Mouse (Mus musculus) brain, embryonic 14.5 days (tissue): Measurements from ENCODE around the gene Tent5a. TPM values are rescaled to one million over a fixed set of nuclear protein-coding genes. Genes with fewer than 3 reads are reported as not detected.

ENCODE experiments used
- DNase-seq: peaks from one replicate; pipeline ENCODE4 v3.0.0-alpha.2; 2011; ENCODE audit warnings: low read depth
- CTCF ChIP-seq: fragments of 200-500 bp; IDR thresholded peaks from 2 replicates; pipeline ENCODE4 v1.5.1; 2012; ENCODE audit warnings: inconsistent platforms, mild to moderate bottlenecking, moderate library complexity, borderline replicate concordance; ENCODE audit not compliant: insufficient read depth, insufficient read length; ENCODE audit errors: extremely low read depth
- POLR2A ChIP-seq: fragments of 200-500 bp; IDR thresholded peaks from 2 replicates; pipeline ENCODE4 v1.6.1; 2012; ENCODE audit warnings: mild to moderate bottlenecking, inconsistent platforms, borderline replicate concordance; ENCODE audit not compliant: poor library complexity, insufficient read depth, insufficient read length, severe bottlenecking; ENCODE audit errors: extremely low read depth
- polyA plus RNA-seq: library from polyadenylated mRNA; depleted of rRNA; stranded (reverse); fragments of >200 nt; gene quantifications from 2 replicates; pipeline ENCODE4 v1.2.3, GENCODE M21; 2012; rRNA removed

Gene Tent5a
- polyA plus RNA-seq = 2.7 and 5.4 TPM in 2 replicates

DNA sequence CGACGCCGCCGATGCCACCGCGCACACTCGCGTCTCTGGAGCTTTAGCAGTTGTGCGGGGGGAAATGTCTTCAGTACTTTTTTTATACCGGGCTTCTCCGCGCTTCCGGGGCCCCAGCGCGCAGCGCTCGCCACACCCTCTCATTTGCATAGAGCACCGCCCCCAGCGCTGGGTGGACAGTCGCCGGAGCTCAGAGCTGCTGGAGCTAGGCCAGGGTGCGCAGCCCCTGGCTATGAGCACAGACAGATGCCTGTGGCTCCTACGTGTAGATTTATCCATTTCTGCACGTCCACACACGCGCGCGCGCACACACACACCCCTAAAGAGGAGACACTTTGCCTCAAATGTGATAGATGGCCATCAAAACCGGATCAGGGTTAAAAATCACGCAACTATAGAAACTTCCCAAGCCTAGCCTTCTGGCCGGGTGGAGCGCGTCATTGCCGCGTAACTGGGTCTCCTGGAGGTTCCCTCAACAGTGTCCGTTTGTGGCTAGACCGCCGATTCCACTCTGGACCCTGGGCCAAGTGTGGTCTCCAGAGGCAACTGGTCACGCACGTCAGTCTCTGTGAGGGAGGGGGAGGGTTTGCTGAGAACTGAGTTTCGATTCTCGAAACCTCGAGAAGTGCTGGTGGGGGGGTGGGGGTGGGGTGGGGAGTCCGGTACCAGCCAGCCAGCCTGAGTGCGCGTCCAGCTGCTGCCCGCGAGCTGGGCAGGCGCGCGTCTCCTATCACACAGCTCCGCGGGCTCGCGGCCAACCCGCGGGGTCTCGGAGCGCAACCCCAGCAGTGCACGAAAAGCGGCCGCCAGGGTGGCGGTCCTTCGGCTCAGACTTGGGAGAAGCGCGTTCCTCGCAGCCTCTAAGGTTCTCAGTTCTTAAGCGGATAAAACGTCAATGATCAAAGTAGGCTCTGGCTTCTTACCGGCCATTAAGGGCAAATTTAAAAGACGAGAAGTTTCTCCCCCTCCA, at the start of gene Tent5a:
Gene Tent5a (minus strand): TSS at position 107 of the 970 bp plus-strand sequence.
- TF ChIP-seq POLR2A (0 out of 2 replicates have a peak, but pooled peaks have one; percentile 12), CTCF (peak; percentile 14; the same call in 1 of the 2 replicates)
- peak; percentile 89 for DNase-seq

DNA sequence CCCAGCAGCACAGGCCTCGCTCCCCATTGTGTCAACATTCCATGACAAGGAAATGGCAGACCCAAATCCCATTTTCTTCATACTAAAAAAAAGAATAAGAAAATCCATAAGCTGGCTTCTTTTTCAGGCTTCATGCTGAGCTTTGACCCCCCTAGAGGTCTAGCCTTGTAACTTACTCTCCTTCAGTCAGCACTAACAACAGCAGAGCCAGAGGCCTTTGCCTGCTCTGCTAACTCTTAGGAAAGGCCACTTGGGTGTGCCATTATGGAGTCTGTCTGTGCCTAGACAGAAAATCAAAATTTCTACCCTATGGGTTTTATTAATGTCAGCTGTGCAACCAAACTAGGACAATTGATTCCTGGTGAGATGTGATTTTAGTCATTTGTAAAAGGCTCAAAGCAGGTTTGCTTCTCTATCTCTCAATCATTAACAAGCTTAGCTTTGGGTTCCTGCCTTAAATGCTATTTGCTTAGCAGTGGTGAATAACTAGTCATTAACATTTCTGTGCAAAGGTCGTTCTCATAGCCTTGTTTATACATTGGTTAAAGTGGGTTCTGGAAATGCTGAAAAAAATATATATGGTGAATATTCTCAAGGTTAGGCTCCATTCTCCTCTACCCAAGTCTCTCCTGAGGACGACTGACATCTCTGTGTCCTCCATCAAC, 49.6 kb upstream of the Tent5a start:
- TF ChIP-seq POLR2A (no peak), CTCF (no peak)
- DNase-seq = no peak

DNA sequence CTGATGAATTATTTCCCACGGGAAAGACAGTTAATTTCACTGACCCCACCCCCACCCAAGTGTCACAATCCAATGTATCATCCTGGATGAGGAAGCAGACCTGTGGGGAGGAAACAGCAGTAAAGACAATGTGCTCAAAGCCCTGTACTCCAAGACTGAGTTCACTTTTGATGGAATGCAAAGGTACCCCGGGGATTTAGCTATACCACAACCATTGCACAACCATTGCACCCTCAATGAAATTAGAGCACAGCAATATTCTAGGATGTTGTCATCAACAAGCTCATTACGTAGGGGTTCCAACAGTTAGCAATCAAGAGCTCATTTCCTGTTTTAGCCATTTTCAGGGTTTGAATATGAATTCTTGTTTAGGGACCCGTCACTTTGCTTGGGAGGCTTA, 48.0 kb upstream of the Tent5a start:
- TF ChIP-seq CTCF (no peak), POLR2A (no peak)

DNA sequence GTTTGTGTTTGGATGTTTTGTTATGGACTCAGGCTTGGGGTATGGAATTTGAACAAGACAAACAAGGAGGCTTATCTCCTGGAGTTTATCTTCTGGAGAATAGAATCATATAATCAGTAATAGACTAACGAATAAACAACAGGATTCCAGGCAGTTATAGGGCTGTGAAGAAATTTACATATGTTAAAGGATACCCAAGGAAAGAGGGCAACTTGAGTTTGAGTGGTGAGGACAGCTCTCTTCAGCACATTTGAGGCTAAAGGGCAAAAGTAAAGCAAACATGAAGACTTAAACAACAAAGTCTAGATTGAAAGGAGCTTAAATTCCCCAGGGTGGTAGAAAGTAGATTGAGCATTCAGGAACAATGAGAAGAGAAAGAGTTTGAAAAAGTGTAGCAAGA, 44.9 kb upstream of the Tent5a start:
- TF ChIP-seq CTCF (no peak), POLR2A (no peak)
- no peak for DNase-seq

More for the DNA sequence above, 48.0 kb upstream of the Tent5a start:
- no peak for DNase-seq

DNA sequence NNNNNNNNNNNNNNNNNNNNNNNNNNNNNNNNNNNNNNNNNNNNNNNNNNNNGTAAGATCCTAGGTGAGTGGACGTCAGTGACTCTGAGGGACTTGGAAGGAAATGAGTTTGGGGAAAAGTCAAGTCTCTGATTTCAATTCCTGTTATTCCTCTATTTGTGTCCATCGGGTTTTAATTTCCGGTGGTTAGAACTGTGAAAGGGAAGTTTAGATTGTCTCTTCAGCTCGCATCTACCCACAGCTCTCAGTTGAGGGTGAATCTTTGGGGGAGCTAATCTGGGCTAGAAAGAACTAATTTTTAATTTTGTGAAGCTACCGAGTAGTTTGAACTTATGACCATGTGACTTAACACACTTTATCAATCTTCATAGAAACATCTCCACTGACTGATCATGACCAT, 42.4 kb upstream of the Tent5a start:
- DNase-seq = no peak
- TF ChIP-seq CTCF (no peak), POLR2A (no peak)

DNA sequence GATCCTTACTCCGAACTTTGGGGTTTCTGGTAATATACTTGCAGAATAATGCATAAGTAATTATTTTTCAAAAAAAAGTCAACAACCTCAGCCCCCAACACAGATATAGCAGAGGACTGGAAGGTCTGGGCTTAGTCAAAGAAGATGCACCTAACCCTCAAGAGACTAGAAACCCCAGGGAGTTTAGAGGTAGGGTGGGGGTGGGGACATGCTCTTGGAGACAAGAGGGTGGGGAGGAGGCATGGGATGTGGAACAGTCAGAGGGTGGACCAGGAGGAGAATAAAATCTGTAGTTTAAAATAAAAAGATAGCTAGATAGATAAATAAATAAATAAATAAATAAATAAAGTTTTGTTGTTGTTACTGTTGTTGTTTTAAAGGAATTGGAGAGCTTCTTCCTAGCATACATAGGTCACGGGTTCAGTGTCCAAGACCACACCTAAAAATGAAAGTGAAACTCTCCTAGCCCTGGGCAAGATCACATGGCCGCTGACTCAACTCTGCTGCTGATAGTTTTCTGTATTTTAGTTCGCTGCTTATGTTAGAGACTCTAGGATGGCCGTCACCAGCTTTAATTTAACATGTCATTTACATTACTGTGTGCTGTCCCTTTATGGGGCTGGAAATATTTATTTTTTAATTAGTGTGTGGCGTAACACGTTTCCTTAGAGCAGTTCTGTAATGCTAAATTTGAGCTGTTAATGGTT, 30.2 kb upstream of the Tent5a start:
- DNase-seq = no peak
- TF ChIP-seq POLR2A = no peak

DNA sequence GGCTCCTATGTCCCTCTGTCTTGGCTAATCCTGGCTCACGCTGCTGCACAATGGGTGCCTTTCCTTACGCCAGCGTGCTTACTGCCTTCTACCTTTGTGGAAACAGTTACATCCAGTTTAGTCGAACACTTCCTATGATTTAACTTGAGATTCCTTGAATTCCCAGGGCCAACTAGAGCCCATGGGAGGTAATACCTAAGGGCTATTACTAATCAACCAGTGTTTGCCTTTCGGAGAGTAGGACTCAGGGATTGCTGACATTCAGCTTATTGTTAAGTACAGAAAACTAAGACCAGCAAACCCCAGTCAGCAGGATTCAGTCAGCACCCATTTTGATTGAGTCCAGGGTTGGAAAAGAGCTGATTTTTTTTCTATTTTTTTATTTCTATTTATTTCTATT, 28.4 kb upstream of the Tent5a start:
- no peak for TF ChIP-seq CTCF
- TF ChIP-seq POLR2A = no peak

DNA sequence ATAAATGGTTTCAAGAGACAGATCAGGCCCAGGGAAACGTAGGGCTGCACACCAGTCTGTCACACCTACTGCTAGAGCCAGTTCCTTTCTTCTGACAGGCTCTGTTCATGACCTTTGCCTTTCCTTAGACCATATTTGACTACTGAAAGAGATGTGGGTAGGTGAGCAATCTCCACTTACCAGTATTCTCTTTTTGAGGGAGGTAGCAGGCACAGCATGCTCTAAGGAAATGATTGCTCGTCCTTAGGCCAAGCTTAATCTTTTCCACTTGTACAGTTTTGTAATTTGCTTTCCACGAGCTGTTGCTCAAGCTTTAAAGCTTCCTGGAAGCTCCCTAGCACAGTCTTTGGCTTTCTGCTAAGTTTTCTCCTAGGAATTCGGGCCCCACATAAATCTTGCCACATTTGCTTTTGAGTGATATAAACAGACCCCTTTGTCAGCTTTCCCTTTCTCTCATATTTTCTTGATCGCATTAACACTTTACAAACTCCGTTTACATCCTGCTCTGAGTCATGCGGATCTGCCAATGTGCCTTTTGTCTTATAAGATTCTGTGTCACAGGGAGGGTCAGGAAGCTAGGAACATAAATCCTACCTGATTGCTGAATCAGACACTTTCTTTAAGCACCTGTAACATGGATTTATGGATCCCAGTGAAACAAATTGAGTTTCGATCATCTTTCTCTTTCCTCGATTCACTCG, 20.8 kb upstream of the Tent5a start:
- DNase-seq = no peak
- no peak for TF ChIP-seq CTCF
- TF ChIP-seq POLR2A = no peak

More for the DNA sequence above, 28.4 kb upstream of the Tent5a start:
- DNase-seq = no peak

DNA sequence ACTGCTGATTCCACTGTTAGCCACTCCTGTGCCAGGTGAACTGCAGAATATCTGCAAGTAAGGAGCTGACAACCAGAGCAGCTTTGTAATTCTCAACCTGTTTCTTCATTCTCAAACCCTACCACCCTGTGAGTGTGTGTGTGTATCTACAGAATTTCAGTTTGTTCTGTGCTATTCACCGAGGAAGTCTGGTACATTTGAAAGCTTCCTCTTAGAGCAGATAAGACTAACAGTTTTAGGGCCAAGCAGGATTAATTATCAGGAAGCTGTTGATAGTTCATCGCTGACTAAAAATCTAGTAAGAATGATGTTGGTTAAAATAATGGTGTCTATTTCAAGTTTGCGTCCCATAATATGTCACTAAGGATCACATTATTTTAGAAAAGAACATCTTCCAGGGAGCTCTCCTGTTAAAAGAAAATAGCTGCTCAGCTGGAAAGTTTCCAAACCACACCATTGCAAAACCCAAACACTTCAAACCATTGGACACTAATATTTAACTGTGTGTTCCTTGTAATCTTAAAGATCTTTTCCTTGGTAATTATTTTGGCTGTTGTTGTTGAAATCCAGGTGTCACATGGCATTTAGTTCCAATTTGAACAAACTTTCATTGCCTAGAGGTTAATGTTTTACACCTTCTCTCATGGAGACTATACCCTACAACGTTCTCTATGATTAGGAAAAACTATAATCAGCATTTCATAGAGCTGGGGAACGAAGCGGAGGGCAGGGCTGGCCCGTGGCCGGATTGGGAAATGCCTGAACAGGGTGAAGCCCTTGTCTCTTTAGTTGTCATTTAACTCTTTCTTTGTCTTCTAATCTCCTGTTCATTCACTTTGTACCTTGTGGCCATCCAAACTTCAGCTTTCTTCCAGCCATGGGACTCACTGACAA, 16.0 kb upstream of the Tent5a start:
- TF ChIP-seq CTCF = no peak
- no peak for TF ChIP-seq POLR2A
- no peak for DNase-seq

DNA sequence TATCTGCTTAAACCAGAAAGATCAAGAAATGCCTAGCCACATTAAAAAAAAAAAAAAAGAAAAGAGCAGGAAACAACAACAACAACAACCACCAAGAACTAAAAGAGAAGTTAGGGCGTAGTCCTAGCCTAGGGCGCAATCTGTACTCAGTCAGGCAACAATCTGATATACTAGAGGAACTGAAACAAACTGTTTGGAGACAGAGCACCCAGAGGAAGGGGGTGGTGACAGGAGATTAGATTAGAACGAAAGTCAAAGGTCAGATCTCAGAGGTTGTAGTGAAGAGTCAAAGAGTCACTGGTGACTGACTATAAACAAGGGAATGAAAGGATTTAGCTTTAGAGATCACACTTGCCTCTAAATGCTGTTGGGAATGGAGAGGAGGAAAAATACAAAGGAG, 13.2 kb upstream of the Tent5a start:
- TF ChIP-seq POLR2A (no peak), CTCF (no peak)
- DNase-seq = no peak

DNA sequence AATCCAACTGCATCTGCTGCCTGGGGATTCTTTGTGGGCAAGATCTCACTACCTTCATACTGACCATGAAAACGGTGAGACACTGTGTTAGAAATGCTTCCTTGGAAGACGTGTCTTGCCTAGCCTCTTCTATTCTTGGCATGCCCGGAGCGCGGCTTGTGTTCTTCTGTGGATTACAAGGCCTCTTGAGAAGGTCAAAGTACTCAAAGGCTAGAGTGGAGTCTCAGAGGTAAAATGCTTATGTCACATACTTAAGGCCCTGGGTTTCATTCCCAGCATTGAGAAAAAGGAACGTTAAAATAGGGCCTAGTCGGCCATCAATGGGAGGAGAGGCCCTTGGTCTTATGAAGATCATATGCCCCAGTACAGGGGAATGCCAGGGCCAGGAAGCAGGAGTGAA, 8.9 kb upstream of the Tent5a start:
- DNase-seq = no peak
- TF ChIP-seq POLR2A = no peak

DNA sequence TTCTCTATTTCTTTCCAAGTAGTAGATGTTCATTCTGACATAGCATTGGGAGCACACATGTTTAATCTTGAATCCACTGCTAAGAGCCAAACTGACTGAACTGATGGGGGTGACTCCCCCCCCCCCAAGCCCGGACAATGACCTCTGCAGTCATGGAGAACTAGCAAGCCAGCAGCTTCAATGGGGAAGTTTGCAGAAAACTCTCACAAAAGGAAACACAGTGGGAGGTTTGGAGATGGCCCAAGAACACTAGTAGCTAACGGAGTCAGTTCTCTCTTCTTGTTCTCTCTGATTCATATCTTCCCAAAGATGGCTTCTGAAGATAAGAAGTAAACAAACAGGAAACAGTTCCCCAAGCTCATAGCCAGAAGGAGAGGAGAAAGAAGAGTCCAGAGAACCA, 4.4 kb upstream of the Tent5a start:
- DNase-seq = no peak

More for the DNA sequence above, 4.4 kb upstream of the Tent5a start:
- no peak for TF ChIP-seq POLR2A
